Mouse (Mus musculus) stomach, postnatal 0 days (tissue): Measurements from ENCODE around the gene Tardbp.

Experiments
- CTCF ChIP-seq: IDR thresholded peaks from 2 replicates; pipeline ENCODE4 v1.5.1; 2016; ENCODE audit warnings: antibody characterized with exemption, low read depth, mild to moderate bottlenecking, moderate library complexity
- EP300 ChIP-seq: optimal IDR thresholded peaks from 2 replicates; pipeline ENCODE3; 2016; ENCODE audit warnings: antibody characterized with exemption

DNA sequence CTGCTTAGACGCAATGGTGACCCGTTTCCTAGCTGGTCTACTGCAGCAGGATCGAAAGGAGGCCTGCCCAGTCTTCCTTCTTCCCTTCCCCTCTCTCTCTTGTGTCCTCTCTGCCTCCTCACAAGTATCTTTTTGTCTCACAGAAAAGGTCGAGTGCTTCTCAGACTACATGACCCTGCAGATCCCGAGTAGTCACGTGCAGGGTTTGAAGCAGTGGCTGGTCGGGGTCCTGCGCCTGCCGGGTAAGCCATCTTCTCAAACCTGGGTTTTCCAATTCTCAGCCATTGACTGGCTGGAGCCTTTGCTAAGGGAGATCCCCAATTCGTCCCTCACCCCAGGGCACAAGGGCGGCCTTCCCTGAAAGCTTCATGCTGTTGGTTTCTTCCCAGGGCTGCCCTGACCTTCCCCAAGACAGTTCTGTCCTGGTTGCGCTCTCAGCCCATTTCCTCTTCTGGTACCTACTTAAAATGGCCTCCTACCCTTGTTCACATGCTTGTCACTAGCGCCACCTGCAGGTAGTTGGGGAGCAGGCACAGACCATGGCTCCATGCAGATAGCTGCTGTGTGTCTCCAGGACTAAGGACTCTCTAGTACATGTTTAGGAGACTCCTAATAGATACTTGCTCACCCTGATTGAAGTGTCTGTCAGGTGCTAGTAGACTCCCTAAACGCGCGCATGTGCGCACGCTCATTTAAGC lies 28.0 kb upstream of the Tardbp start:
- TF ChIP-seq CTCF (peak; percentile 72), EP300 (no peak)
